Mouse (Mus musculus): ENCODE data around the gene Batf. TPM values are rescaled to one million over a fixed set of nuclear protein-coding genes. Genes with fewer than 3 reads are reported as not detected.

Batf gene
- total and polyA plus RNA-seq, 3 experiments: 14.4 to 19.9 TPM; not detected in 1

DNA sequence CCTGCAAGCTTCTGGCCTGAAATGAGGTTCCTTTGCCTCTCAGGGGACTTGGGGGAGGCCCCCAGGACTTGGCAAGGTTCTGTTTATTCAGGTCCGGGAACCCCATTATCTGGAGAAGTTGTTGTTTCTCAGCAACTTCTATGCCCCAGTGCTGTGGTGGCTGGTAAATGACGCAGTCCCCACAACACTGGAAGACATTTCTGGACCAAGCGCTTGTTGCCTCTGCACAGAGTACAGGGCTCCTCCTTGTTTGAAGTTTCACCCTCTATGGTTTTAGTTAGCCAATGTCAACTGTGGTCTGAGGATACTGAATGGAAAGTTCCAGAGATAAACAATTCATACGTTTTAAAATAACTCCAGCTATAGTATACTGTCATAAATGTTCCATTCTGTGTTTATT is 20.4 kb downstream of the Batf start:
- no peak for DNase-seq (ENCODE audit: low read depth, low spot score)
- no peak overlapping the region for H3K27ac ChIP-seq (ENCODE audit: control insufficient read depth, low read depth, low read length)
- no peak for TF ChIP-seq NELFE (IDR thresholded peaks at IDR 0.05; ENCODE audit: low read depth, low read length)
- no peak for TF ChIP-seq NRF1 (IDR thresholded peaks at IDR 0.05; ENCODE audit: insufficient read depth, low read depth, low read length, poor library complexity, severe bottlenecking)
- H3K9me3 ChIP-seq (replicated peaks; ENCODE audit: insufficient read depth, low read length): no peaks in the 10 kb centered on the region
- no peaks in the 10 kb centered on the region; the same call in 1 of the 2 replicates for H3K79me2 ChIP-seq (ENCODE audit: control insufficient read depth, insufficient read depth, low read length, poor library complexity)
- H3K9ac ChIP-seq (ENCODE audit: control insufficient read depth, low read depth, low read length, poor library complexity, severe bottlenecking): no peak overlapping the region
- peaks cover 3 to 15% of the 10 kb centered on the region in 2 experiments; a peak in 3 of 4 replicates for H3K4me1 ChIP-seq (ENCODE audit: control insufficient read depth in 1 of 2, insufficient read depth in 2 of 2, low read length in 2 of 2)
- no peak overlapping the region for H3K4me3 ChIP-seq (ENCODE audit: control insufficient read depth in 1 of 2, insufficient read depth in 1 of 2, low read depth in 2 of 2, low read length in 2 of 2)
- H3K27me3 ChIP-seq (ENCODE audit: control insufficient read depth in 1 of 2, insufficient read depth in 2 of 2, low read length in 2 of 2): no peaks in the 10 kb centered on the region
- peaks cover 0 to 3% of the 10 kb centered on the region in 2 experiments; a peak in 1 of 4 replicates for H3K36me3 ChIP-seq (ENCODE audit: control insufficient read depth in 1 of 2, insufficient read depth in 2 of 2, low read length in 2 of 2)

- peaks cover 0 to 3% of the 10 kb centered on the region in 2 experiments; a peak in 1 of 4 replicates for H3K36me3 ChIP-seq (ENCODE audit: control insufficient read depth in 1 of 2, insufficient read depth in 2 of 2, low read length in 2 of 2)
- H3K9me3 ChIP-seq (replicated peaks; ENCODE audit: insufficient read depth, low read length): no peaks in the 10 kb centered on the region
- H3K9ac ChIP-seq (ENCODE audit: control insufficient read depth, low read depth, low read length, poor library complexity, severe bottlenecking): no peak overlapping the region
- no peak overlapping the region for H3K4me3 ChIP-seq (ENCODE audit: control insufficient read depth in 1 of 2, insufficient read depth in 1 of 2, low read depth in 2 of 2, low read length in 2 of 2)
- H3K27me3 ChIP-seq (ENCODE audit: control insufficient read depth in 1 of 2, insufficient read depth in 2 of 2, low read length in 2 of 2): no peaks in the 10 kb centered on the region
- no peak for TF ChIP-seq NELFE (IDR thresholded peaks at IDR 0.05; ENCODE audit: low read depth, low read length)
- no peak for TF ChIP-seq ZNF384 (IDR thresholded peaks at IDR 0.05; ENCODE audit: low read depth, low read length)
- no peak for TF ChIP-seq GABPA (IDR thresholded peaks at IDR 0.05; ENCODE audit: low read depth, low read length)
- no peak for TF ChIP-seq MAX (IDR thresholded peaks at IDR 0.05; ENCODE audit: low read length)
- no peak for TF ChIP-seq CHD2 (IDR thresholded peaks at IDR 0.05; ENCODE audit: low read length)
- TF ChIP-seq CTCF (IDR thresholded peaks at IDR 0.05 in 2 of 3, conservative IDR thresholded peaks at IDR 0.05 in 1 of 3; ENCODE audit: control insufficient read depth in 1 of 3, insufficient read depth in 1 of 3, low read depth in 2 of 3, low read length in 3 of 3, poor library complexity in 1 of 3, severe bottlenecking in 1 of 3): no peak
- TF ChIP-seq MXI1 (IDR thresholded peaks at IDR 0.05; ENCODE audit: low read depth, low read length): no peak
- no peak for TF ChIP-seq USF1 (IDR thresholded peaks at IDR 0.05; ENCODE audit: low read depth, low read length)
- TF ChIP-seq ZMIZ1 (IDR thresholded peaks at IDR 0.05; ENCODE audit: low read depth, low read length): no peak
- TF ChIP-seq MAFK (IDR thresholded peaks at IDR 0.05; ENCODE audit: borderline replicate concordance, low read depth, low read length): no peak
- TF ChIP-seq TBP (IDR thresholded peaks at IDR 0.05; ENCODE audit: low read depth, low read length): no peak
- no peak for TF ChIP-seq MEF2A (IDR thresholded peaks at IDR 0.05; ENCODE audit: extremely low read depth, insufficient replicate concordance, low read depth, low read length, poor library complexity, severe bottlenecking)
- no peaks in the 10 kb centered on the region; the same call in 1 of the 2 replicates for H3K79me2 ChIP-seq (ENCODE audit: control insufficient read depth, insufficient read depth, low read length, poor library complexity)
- no peak overlapping the region for H3K27ac ChIP-seq (ENCODE audit: control insufficient read depth, low read depth, low read length)
- no peak for DNase-seq (ENCODE audit: low read depth, low spot score)
- H3K4me1 ChIP-seq (ENCODE audit: control insufficient read depth in 1 of 2, insufficient read depth in 2 of 2, low read length in 2 of 2): peaks cover 3 to 15% of the 10 kb centered on the region in 2 experiments; a peak in 3 of 4 replicates
Observed at GRCm38 (mm10) chr12:85707391-85707790, 20.9 kb downstream of the Batf start.

DNA sequence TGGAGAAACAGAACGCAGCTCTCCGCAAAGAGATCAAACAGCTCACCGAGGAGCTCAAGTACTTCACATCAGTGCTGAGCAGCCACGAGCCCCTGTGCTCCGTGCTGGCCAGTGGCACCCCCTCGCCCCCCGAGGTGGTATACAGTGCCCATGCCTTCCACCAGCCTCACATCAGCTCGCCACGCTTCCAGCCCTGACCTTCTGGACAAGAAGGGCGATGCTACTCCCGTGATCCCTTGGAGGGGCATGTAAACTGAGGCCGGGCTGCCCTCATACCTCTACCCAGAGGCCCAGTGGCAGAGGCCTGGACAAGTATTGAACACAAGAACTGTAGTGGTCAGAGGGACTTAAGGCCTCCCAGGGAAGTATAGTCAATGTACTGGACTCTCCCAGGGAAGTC is 22.1 kb downstream of the Batf start:
- Histone ChIP-seq H3K79me2 (ENCODE audit: control insufficient read depth, insufficient read depth, low read length, poor library complexity) (no peaks in the 10 kb centered on the region; the same call in 1 of the 2 replicates), H3K27me3 (ENCODE audit: control insufficient read depth in 1 of 2, insufficient read depth in 2 of 2, low read length in 2 of 2) (no peaks in the 10 kb centered on the region)
- DNase-seq (ENCODE audit: low read depth, low spot score): no peak

More for the DNA sequence above, 22.1 kb downstream of the Batf start:
- no peaks in the 10 kb centered on the region for H3K9me3 ChIP-seq (replicated peaks; ENCODE audit: insufficient read depth, low read length)
- TF ChIP-seq TCF12 (IDR thresholded peaks at IDR 0.05; ENCODE audit: low read depth, low read length): no peak
- H3K27ac ChIP-seq (ENCODE audit: control insufficient read depth, low read depth, low read length): no peak overlapping the region
- peaks cover 3 to 15% of the 10 kb centered on the region in 2 experiments; a peak in 3 of 4 replicates for H3K4me1 ChIP-seq (ENCODE audit: control insufficient read depth in 1 of 2, insufficient read depth in 2 of 2, low read length in 2 of 2)
- no peak overlapping the region for H3K9ac ChIP-seq (ENCODE audit: control insufficient read depth, low read depth, low read length, poor library complexity, severe bottlenecking)
- H3K36me3 ChIP-seq (ENCODE audit: control insufficient read depth in 1 of 2, insufficient read depth in 2 of 2, low read length in 2 of 2): peaks cover 0 to 3% of the 10 kb centered on the region in 2 experiments; a peak in 1 of 4 replicates
- H3K4me3 ChIP-seq (ENCODE audit: control insufficient read depth in 1 of 2, insufficient read depth in 1 of 2, low read depth in 2 of 2, low read length in 2 of 2): no peak overlapping the region
